Comparison of ENCODE assay signal across 15 mouse cellular contexts in genomic region chr12:71854191-71854590, GRCm38 (mm10). TPM values are rescaled to one million over a fixed set of nuclear protein-coding genes. Genes with fewer than 3 reads are reported as not detected.
DNase-seq lines count a peak whose midpoint lies in the region; ATAC-seq and TF ChIP-seq lines count a peak whose summit lies in the region.
"Had no signal": no experiment of that assay in that cellular context is flagged by ENCODE, and none has a peak within 500 bp of the region (broad histone marks: within the 10 kb centered on the region; RNA-seq: fewer than 3 reads in every experiment).

No protein-coding gene starts in this region.

- no peaks in the 10 kb centered on the region for H3K9me3 ChIP-seq in megakaryocyte, embryonic 14.5 days
- H3K9me3 ChIP-seq: liver, embryonic 13.5 days; midbrain, embryonic 10.5 days had no signal

- no peaks in the 10 kb centered on the region for H3K27me3 ChIP-seq in megakaryocyte, embryonic 14.5 days (replicated peaks)
- H3K27me3 ChIP-seq in small intestine, adult 2 months (ENCODE audit: control insufficient read depth, insufficient read depth, low read length) = no peaks in the 10 kb centered on the region
- H3K27me3 ChIP-seq: liver, embryonic 13.5 days had no signal

- H3K36me3 ChIP-seq in megakaryocyte, embryonic 14.5 days (replicated peaks; ENCODE audit: low read length) = peaks cover 83% of the 10 kb centered on the region
- H3K36me3 ChIP-seq in small intestine, adult 2 months (ENCODE audit: control insufficient read depth, insufficient read depth, low read length) = no peaks in the 10 kb centered on the region
- H3K36me3 ChIP-seq: midbrain, embryonic 10.5 days had no signal

- H3K4me3 ChIP-seq in gastrocnemius, adult 2 months = no peak overlapping the region
- H3K4me3 ChIP-seq in megakaryocyte, embryonic 14.5 days (replicated peaks) = peak overlapping the region; percentile 80
- H3K4me3 ChIP-seq in small intestine, adult 2 months (ENCODE audit: low read depth, low read length) = no peak overlapping the region
- H3K4me3 ChIP-seq: left cerebral cortex, adult 2 months; liver, embryonic 13.5 days; midbrain, embryonic 10.5 days had no signal

- TF ChIP-seq POLR2A in small intestine, adult 2 months (IDR thresholded peaks at IDR 0.05; ENCODE audit: low read depth, low read length) = no peak

- no peak for TF ChIP-seq CTCF in gastrocnemius, adult 2 months (IDR thresholded peaks at IDR 0.05)
- no peak for TF ChIP-seq CTCF in small intestine, adult 2 months (IDR thresholded peaks at IDR 0.05; ENCODE audit: extremely low read depth, insufficient read length, insufficient replicate concordance, low read depth, low read length)

- DNase-seq in gastrocnemius, adult 2 months = no peak
- DNase-seq in gastrocnemius, postnatal 10 days = no peak
- DNase-seq in kidney, adult 9 months = peak; percentile 46
- DNase-seq in kidney, postnatal 25 days = no peak
- DNase-seq in left cerebral cortex, postnatal 14 days (ENCODE audit: low spot score in 2 of 2) = no peak
- DNase-seq: adrenal gland, adult 2 months; cerebellum, postnatal 10 days; liver, embryonic 13.5 days; thymus, adult 18-20 months had no signal

- peak overlapping the region; percentile 78; the same call in 1 of the 2 replicates for H3K27ac ChIP-seq in gastrocnemius, adult 2 months
- peak overlapping the region; percentile 3; the same call in 1 of the 2 replicates for H3K27ac ChIP-seq in small intestine, adult 2 months (ENCODE audit: insufficient read depth, low read depth, low read length)
- H3K27ac ChIP-seq: liver, embryonic 13.5 days; midbrain, embryonic 10.5 days had no signal

- WGBS in small intestine, adult 2 months = 43% methylated on average over 6 of the region's 6 CpGs

- intact Hi-C loops in gastrocnemius, adult 2 months (cut with DNase I) = no loop called here
- intact Hi-C loops in left cerebral cortex, postnatal 14 days (cut with DNase I) = no loop called here

- ATAC-seq in megakaryocyte, adult 5-6 weeks (ENCODE audit: poor library complexity, severe bottlenecking) = no peak
- ATAC-seq: hindbrain, embryonic 16.5 days had no signal

- peaks cover 99% of the 10 kb centered on the region for H3K4me1 ChIP-seq in megakaryocyte, embryonic 14.5 days
- peaks cover 10% of the 10 kb centered on the region; the same call in 1 of the 2 replicates for H3K4me1 ChIP-seq in small intestine, adult 2 months (ENCODE audit: control insufficient read depth, insufficient read depth, insufficient read length, low read length)

RNA-seq across cellular contexts. Expression of gene Daam1, which starts 23.3 kb away (rescaled TPM):
- total RNA-seq in gastrocnemius, adult 2 months (2021) = 10 to 100 TPM in 1 of 2 experiments, 1 to 10 TPM in 1; 8.0 to 12.8 TPM
- total RNA-seq in gastrocnemius, postnatal 10 days (2021) = 10 to 100 TPM; 18.2 to 23.6 TPM
- polyA plus RNA-seq in megakaryocyte, embryonic 14.5 days (2012; ENCODE audit: insufficient read depth, low replicate concordance) = 52.8 and 186 TPM in 2 replicates
- total RNA-seq in megakaryocyte, adult 5-6 weeks (2015) = 12.3 and 12.7 TPM in 2 replicates
- total RNA-seq in megakaryocyte, adult 5-6 weeks (2017) = 14.6 and 18.0 TPM in 2 replicates
- polyA plus RNA-seq in small intestine, adult 2 months (2012; rRNA removed) = 1.2 and 2.4 TPM in 2 replicates
- total RNA-seq in left cerebral cortex, postnatal 14 days (2021) = 10 to 100 TPM; 65.9 to 67.3 TPM
